Mouse (Mus musculus): ENCODE measurements around the gene Ptgir.
A peak's percentile ranks its signal among the peaks of the same experiment; 100 is the strongest.

Gene Ptgir

DNA sequence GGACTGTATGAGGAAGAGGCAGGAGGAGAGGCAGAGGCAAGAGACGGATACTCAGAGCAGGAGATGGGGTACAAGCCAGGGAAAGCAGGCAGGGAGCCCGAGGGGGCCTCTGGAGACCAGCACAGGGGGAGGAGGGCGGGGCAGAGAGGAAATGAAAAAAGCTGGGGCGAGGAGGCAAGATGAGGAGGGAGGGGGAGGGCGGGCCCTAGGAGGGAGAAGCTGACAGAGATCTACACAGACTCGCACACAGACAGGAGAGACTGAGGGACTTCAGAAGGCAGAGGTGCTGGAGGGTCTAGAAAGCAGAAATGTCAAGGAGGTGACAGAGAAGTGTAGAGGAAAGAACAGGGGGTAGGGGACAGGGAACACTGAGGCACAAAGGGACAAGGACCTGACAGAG is at the start of gene Ptgir:
Gene Ptgir (plus strand): TSS at position 210 of the 400 bp plus-strand sequence.
- no peak for DNase-seq (ENCODE audit: low read depth, low spot score)

DNA sequence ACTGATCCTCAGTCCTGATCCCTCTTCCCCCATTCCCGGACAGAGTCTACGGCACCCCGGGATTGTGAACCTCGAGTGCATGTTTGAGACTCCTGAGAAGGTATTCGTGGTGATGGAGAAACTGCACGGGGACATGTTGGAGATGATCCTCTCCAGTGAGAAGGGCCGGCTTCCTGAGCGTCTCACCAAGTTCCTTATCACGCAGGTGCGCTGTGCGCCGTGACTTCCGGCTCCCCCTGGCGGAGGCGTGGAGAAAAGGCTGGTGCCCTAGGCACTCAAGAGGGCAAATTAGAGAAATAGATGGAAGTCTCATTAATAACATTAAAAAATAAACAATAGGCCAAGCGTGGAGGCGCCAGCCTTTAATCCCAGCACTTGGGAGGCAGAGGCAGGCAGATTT is 48.0 kb upstream of the Ptgir start:
- no peak for DNase-seq (ENCODE audit: low read depth, low spot score)

DNA sequence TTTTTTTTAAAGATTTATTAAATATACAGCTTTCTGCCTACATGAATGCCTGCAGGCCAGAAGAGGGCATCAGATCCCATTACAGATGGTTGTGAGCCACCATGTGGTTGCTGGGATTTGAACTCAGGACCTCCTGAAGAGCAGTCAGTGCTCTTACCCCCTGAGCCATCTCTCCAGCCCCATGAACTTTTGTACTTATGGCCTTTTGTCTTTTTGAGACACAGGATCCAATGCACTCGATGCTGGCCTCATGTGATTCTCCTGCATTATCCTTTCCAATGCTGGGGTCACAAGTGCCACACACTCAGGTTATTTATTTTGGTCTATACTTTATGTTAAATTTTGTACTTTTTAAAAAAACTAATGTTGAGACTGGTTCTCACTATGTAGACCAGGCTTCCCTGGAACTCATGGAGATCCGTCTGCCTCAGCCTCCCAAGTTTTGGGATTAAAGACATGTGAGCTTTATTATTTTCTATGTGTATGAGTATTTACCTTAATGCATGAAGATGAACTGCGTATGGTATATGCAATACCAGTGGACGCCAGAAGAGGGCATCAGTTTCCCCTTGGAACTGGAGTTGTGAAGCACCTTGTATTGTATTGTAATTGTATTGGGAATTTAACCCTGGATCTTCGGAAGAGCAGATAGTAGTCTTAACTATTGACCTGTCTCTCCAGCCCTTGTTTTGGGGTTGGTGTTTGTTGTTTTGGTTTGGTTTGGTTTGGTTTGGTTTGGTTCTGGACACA is 46.2 kb upstream of the Ptgir start:
- no peak for DNase-seq (ENCODE audit: low read depth, low spot score)

DNA sequence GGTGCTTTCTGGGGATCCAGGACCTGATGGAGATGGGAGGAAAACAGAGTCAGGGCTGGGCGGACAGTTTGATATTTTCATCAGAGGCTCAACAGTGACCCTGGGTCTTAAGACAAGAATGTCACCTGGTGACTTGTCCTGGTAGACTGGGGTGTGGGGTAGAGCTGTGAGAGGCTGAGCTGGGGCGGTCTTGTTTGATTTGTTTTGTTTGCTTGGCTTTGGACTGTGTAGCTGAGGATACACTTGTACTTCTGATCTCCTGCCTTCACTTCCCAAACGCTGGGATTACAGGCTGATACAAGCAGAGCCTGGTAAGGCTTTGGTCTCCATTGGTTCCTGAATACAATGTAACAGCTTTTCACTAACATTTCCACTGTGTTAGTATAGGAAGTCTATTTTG is 38.8 kb upstream of the Ptgir start:
- no peak for DNase-seq (ENCODE audit: low read depth, low spot score)

DNA sequence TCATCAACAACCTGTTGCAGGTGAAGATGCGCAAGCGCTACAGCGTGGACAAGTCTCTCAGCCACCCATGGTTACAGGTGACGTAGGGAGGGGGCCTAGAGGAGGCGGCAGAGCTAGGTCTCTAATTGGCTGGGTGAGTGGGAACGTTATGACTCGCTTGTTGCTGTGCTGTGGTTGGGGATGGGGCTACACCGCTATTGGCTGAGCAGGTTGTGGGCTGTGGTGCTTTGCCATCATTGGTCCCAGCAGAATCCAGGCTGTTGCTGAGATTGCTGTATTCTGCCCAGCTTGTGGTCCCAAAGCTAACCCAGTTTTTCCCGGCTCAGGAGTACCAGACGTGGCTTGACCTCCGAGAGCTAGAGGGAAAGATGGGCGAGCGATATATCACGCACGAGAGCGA is 36.8 kb upstream of the Ptgir start:
- DNase-seq (ENCODE audit: low read depth, low spot score), result peak; percentile 93

DNA sequence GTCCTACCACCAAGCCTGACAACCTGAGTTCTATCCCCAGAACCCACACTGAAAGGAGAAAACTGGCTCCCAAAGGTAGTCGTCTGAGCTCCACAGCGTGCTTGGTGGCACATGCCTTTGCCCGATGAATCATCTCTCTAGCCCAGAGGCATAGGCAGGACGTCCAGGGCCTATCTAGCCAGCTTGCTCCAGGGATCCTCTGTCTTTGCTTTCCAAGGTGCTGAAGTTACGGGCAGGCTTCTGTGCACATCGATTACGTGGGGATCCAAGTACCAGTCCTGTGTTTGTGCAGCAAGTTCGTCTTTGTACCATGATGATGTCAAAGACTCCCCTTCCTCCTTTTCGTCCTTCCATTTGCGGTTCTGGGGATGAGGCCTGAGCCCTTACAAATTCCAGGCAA is 34.7 kb upstream of the Ptgir start:
- no peak for DNase-seq (ENCODE audit: low read depth, low spot score)

DNA sequence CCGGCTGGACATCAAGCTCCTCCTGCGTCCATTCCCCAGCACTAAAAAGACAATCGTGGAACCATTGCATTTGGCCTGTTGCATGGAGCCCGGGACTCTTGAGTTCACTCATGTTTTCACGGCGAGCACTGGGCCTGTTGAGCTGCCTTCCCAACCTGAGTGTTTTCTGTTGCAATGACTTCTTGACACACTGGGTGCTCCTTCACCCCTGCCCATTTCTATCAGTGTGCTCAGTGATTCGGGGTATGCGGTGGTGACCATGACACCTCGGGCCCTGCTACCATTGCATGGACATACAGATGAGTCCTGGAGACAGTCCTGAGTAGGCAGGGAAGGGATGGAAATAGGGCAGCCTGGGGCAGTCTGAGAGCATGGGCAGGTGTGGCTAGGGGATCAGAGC is 33.8 kb upstream of the Ptgir start:
- no peak for DNase-seq (ENCODE audit: low read depth, low spot score)

DNA sequence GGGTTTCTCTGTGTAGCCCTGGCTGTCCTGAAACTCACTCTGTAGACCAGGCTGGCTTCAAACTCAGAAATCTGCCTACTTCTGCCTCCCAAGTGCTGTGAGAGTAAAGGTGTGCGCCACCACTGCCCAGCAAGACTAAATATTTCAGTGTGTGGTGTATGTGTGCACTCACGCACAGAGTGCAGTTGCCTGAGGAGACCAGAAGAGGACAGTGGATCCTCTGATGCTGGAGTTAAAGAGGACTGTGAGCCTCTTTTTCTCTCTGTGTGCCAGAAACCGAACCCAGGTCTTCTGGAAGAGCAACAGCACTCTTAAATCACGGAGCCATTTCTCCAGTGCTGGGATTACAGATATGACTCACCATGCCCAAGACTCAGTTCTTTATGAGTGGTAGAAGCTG is 32.9 kb upstream of the Ptgir start:
- no peak for DNase-seq (ENCODE audit: low read depth, low spot score)

DNA sequence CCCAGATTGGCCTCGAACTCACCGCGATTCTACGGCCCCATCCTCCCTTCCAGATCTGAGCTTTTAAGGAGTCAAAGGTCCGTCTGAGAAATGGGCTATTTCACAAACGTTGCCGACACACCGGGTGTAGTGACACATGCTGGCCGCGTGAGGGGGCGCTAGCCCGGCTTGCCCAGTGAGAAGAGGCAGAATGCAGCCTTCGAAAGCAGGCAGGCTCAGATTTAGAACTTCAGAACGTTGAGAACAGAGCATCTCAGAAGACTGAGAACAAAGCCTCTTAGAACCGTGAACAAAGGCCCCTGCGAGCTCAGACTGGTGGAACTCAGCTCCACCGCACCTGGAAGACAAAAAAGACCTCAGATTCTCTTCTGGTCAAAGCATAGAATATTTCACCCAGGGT is 32.1 kb upstream of the Ptgir start:
- DNase-seq (ENCODE audit: low read depth, low spot score), result no peak

DNA sequence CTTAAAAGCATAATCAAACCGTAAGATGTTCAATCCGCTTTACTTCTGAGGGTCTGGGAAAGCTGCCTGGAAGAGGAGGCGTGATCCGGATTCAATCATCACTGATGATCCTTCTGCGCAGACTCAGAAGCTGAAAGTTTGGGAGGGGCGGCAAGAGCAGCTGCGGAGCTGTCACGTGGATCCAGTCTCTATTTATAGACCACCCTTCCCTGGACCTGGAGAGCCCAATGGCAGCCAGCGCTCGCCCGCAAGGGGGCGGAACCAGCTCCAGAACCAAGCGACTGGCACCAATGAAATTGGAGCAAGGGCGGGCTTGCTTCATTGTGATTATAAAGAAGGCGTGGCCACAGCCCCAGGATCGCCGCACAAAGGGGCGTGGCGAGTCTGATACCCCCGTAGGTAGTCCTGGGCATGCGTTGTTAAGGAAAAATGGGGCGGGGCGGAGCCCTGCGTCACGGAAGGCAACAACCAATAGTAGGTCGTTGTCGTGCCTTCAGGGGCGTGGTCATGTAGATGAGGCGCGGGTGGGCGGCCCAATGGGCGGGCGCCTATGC is 31.5 kb upstream of the Ptgir start:
- peak; percentile 100 for DNase-seq (ENCODE audit: low read depth, low spot score)

DNA sequence AGATGAGACGGTGACA is 31.2 kb upstream of the Ptgir start, which contains the start of gene Dact3:
Gene Dact3 (plus strand): TSS at position 8 of the 16 bp plus-strand sequence.
- no peak for DNase-seq (ENCODE audit: low read depth, low spot score)

DNA sequence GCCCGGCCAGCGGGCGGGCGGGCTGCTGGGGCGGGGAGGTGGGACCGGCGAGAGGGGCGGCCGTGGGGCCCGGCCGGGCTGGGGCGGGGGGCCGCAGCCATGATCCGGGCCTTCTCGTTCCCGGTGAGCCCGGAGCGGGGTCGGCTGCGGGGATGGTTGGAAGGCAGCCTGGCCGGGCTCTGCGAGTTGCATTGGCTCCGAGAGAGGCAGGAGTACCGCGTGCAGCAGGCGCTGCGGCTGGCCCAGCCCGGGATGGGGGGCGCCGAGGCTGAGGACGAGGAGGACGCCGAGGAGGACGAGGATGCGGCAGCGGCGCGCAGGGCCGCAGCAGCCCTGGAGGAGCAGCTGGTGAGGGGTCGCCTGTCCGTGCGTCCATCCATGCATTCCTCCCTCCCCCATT is 31.0 kb upstream of the Ptgir start:
- DNase-seq (ENCODE audit: low read depth, low spot score), result no peak

DNA sequence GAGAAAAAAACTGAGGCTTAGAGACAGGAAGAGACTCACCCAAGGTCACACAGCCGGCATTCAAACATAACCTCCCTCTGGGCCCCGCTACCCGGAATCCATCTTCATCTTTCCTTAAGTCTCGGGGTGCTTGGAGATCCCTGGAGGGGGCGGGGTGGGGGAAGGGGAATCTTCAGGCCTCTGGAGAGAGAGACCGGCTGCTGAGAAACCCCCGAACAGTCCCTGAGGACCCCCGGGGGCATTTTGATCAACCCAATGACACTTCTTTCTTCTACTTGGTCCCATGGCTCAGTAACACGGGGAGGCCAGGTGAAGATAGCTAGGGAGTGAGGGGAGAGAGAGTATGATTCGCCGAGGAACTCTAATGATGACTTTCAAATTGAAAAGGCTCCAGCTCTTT is 30.3 kb upstream of the Ptgir start:
- DNase-seq (ENCODE audit: low read depth, low spot score), result no peak

DNA sequence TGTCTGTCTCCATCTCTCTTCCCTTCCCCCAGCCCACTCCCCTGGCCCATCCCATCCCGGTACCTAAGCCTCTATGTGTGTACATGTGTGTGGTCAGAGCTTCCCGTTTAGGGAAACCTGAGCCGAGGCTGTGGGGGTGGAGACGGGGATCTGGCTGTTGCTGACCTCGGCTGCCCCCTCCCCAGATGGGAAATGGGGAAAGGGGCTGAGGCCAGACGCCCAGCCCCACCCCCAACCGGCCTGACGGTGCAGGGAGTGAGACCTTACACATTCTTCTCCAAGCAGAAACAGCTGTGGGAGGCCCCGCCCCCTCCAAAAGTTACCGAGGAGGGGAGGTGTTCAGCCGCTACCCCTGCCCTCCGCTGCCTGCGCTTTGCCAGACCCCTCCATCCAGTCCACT is 29.7 kb upstream of the Ptgir start:
- no peak for DNase-seq (ENCODE audit: low read depth, low spot score)

DNA sequence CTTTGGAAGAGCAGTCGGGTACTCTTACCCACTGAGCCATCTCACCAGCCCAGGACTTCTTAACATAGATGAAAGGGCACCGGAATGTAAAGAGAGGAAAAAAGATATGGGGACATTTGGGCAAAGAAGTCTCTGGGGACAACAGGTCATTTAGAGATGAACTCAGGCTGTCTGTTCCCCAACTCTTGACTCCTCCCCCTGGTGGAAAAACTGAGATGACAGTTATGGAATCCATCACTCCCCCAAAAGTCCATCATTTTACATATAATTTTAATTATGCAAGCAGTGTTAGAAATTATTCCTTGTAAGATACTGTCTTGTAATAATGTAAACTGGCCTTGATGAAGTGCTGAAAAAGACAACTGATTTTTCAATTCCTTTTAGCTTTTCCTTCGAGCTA is 28.6 kb upstream of the Ptgir start:
- DNase-seq (ENCODE audit: low read depth, low spot score), result no peak

DNA sequence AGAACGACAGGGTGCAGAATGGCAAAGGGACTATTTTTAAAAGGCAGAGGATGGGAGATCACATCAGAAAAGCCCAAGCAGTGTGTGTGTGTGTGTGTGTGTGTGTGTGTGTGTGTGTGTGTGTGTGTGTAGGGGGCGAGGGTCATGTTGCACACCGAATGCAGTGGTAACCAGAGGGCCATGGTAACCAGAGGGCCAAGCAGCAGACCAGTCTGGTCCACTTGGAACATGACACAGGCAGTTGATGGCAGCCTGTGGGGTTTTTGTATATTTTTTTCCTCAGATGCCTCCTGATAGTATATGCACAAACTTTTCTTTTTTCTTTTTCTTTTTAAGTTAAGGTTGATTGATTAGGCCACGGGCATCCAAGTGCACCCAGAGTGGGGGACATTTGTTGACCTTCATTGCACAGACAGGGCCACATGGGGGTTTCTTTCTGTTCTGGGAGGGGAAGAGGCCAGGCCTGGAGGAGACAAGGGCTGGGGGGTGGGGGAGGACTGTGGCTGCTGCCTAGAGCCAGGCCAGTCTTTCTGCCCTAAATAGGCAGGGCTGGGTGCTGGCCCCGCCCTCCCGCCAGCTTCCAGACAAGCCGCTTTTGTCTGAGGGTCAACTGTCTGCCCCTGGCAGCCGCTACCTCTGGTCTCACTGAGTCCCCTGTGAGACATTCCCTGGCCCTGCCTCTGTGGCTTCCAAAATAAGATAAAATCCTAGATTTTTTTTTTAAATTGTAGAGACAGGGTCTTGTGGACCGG is 26.3 kb upstream of the Ptgir start:
- DNase-seq (ENCODE audit: low read depth, low spot score), result no peak

DNA sequence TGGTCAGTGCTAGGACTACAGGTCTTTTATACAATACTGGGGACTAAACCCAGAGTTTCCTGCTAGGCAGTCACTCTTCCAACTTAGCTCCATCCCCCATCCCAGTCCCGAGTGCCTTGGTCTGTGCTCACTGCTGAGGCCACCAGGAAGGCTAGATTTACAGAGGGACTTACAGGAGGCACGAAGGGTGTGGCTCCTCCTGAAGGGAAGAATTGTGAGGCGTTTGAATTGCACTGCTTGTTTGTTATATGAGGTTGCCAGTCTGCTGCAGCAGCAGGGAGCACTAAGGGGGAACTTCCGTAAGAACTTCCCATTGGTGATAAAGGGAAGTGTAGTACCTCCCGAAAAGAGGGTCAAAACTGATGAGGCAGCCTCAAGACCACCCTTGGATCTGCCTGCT is 25.7 kb upstream of the Ptgir start:
- no peak for DNase-seq (ENCODE audit: low read depth, low spot score)

DNA sequence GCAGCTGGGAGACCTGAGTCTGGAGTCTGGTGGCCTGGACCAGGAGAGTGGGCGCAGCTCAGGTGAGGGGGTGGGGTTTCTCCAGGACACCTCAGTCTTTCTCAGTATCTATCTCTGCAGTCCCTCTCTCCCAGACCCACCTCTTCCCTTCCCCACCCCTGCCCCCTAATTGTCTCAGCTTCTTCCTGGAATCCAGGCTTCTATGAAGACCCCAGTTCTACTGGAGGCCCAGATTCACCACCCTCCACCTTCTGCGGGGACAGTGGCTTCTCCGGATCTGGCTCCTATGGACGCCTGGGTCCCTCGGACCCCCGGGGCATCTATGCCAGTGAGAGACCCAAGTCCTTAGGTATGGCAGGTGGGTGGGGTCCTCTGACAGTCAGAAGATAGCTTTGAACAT is 23.1 kb upstream of the Ptgir start:
- DNase-seq (ENCODE audit: low read depth, low spot score), result no peak

DNA sequence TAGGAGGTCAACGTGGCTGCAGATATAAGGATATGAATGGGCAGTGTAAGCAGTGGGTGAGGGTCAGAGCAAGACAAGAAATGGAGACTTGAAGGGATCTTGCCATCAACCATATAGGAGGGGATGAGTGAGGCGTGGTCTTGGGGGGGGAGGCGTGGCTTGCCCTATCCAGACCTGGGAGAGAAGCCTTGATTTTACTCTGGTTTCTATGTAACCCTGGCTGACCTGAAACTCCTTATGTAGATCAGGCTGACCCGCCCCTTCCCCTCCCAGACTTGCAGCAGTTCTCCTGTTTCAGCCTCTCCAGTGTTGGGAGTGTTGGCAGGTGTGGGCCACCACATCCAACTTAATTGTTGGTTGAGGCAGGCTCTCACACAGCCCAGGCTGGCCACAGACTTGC is 22.0 kb upstream of the Ptgir start:
- DNase-seq (ENCODE audit: low read depth, low spot score), result no peak

DNA sequence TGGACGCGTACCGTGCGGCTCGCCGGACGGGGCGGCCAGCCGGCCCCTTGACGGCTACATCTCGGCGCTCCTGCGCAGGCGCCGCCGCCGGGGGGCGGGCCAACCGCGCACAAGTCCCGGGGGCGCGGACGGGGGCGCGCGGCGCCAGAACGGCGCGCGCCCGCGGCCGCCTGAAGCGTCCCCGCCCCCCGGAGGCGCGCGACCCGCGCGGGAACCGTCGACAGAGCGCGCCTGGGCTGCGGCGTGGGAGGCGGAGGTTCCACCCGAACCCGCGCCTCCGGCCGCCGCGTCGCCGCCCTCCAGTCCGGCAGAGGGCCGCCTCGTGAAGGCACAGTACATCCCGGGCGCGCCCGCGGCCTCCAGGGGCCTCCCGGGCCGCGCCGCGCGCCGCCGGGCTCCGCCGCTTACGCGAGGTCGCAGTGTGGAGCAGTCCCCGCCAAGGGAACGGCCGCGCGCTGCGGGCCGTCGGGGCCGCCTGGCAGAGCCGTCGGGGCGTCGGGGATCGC is 21.0 kb upstream of the Ptgir start:
- no peak for DNase-seq (ENCODE audit: low read depth, low spot score)

DNA sequence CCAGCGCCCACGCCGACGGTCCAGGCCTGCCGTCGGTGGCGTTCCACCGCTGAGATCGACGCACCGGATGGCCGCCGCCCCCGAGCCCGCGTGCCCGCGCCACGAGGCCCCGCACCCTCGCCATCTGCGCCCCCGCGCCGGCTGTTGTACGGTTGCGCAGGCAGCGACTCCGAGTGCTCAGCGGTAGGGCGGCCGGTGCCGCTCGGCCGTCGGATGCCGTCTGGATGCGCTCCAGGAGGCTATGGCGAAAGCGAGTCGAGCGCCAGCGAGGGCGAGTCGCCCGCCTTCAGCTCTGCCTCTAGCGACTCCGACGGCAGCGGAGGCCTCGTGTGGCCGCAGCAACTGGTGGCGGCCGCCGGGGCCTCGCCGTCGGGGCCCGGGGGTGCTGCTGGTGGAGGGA is 20.4 kb upstream of the Ptgir start:
- no peak for DNase-seq (ENCODE audit: low read depth, low spot score)

DNA sequence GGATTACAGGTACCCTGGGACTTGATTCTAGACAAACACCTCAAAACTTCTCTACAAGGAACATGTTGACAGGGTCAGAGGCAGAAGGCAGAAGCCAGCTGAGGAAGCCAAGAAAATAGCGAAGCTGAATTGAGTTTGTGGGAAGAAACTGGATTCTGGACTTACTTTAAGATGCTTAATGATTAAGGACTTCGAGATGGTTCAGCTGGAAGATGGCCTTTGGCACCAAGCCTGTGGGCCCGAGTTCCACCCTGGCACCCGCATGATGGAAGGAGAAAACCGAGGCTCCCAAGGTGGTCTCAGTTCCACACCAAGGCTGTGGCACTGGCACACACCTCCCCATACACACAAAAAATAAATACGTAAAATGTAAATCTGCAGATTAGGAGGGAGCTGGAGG is 15.8 kb upstream of the Ptgir start:
- no peak for DNase-seq (ENCODE audit: low read depth, low spot score)

DNA sequence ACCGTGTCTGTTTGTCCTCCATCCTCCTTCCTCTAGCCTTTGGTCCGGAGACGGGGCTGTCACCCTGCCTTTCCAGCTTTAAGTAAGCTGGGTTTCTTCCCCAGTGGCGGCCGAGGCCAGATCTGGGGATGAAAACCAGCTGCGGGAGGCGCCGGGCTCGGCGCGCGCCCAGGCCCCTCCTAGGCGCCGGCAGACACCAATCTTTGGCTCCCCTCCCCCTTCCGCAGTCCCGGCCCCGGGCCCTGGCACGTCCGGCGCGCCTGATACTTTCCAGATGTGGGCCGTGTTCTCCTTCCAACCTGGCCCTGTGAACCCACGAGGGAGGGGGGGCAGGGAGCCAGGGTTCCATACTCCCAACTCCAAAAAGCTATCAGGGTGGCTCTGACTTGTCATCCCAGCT is 15.3 kb upstream of the Ptgir start:
- DNase-seq (ENCODE audit: low read depth, low spot score), result no peak
